ENCODE assay signal across 18 mouse cellular contexts in the genomic region with DNA sequence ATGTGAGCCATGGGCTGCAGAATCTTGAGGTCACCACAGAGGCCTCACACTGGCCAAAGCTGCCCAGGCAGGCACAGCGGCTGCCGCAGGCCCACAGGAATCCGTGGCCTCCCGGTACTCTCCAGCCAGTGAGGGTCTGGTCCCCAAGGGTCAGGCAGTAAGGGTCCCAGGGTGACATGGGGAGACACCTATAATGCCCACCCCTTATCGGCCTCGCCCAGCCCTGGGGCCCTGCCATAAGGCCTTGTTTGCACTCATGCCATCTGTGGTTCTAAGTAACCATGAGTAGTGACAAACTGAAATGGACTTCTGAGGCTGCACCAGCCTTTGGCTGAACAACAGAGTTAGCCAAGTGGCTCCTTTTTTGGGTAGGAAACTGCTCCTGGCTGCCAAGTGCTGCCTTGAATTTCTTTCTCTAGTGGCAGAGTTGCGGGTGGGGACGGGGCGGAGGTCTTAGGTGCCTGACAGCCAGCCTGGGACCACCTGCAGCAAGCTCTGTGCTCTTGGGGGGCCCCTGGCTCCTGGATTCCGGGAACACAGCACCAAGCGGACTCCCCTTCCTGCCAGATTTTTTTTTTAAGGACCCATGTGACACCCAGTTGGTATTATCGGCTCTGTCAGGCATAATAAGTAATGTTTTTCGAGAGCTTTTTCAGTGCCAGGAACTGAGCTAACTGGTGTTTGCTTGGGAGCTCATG. TPM values are rescaled to one million over a fixed set of nuclear protein-coding genes. Genes with fewer than 3 reads are reported as not detected.
A peak's percentile ranks its signal among the peaks of the same experiment; 100 is the strongest.
DNase-seq lines count a peak whose midpoint lies in the region; ATAC-seq and TF ChIP-seq lines count a peak whose summit lies in the region.
"Had no signal": no experiment of that assay in that cellular context is flagged by ENCODE, and none has a peak within 500 bp of the region (broad histone marks: within the 10 kb centered on the region; RNA-seq: fewer than 3 reads in every experiment).

No protein-coding gene starts in this region.

- no peaks in the 10 kb centered on the region for H3K27me3 ChIP-seq in kidney, embryonic 16.5 days (ENCODE audit: insufficient read depth, low read length)
- H3K27me3 ChIP-seq in E14TG2a.4 (ENCODE audit: insufficient read depth, low read length) = no peaks in the 10 kb centered on the region

- H3K9me3 ChIP-seq in kidney, embryonic 16.5 days (ENCODE audit: low read length) = no peaks in the 10 kb centered on the region
- H3K9me3 ChIP-seq in E14TG2a.4 (ENCODE audit: low read length) = no peaks in the 10 kb centered on the region
- H3K9me3 ChIP-seq: hindbrain, embryonic 10.5 days; midbrain, embryonic 10.5 days had no signal

- no peak; the same call in 1 of the 2 replicates for ATAC-seq in kidney, embryonic 16.5 days (ENCODE audit: low FRiP score, low TSS enrichment)
- ATAC-seq: liver, postnatal 0 days had no signal

- no peak overlapping the region for H3K9ac ChIP-seq in kidney, embryonic 16.5 days (replicated peaks; ENCODE audit: low read length)
- H3K9ac ChIP-seq: liver, postnatal 0 days had no signal

- no peak overlapping the region for H3K27ac ChIP-seq in kidney, embryonic 16.5 days (ENCODE audit: low read length)
- H3K27ac ChIP-seq: hindbrain, embryonic 10.5 days; midbrain, embryonic 10.5 days had no signal

- H3K4me3 ChIP-seq in kidney, embryonic 16.5 days (ENCODE audit: low read length) = no peak overlapping the region
- H3K4me3 ChIP-seq in E14TG2a.4 (replicated peaks; ENCODE audit: low read length) = peak overlapping the region; percentile 69
- H3K4me3 ChIP-seq: hindbrain, embryonic 10.5 days; midbrain, embryonic 10.5 days had no signal

- no peak for TF ChIP-seq CTCF in E14TG2a.4 (conservative IDR thresholded peaks at IDR 0.05; ENCODE audit: low read length)

- peaks cover 8% of the 10 kb centered on the region; the same call in 1 of the 2 replicates for H3K4me1 ChIP-seq in kidney, embryonic 16.5 days (ENCODE audit: insufficient read depth, low read length)
- H3K4me1 ChIP-seq in E14TG2a.4 (replicated peaks; ENCODE audit: low read depth, low read length) = peaks cover 62% of the 10 kb centered on the region

- H3K36me3 ChIP-seq in kidney, embryonic 16.5 days (ENCODE audit: insufficient read depth, low read length) = peaks cover 12% of the 10 kb centered on the region; the same call in 1 of the 2 replicates
- peaks cover 61% of the 10 kb centered on the region for H3K36me3 ChIP-seq in E14TG2a.4 (ENCODE audit: insufficient read depth, low read length)

- WGBS in kidney, embryonic 16.5 days = 84% methylated on average over 13 of the region's 13 CpGs

- DNase-seq in cerebellum, postnatal 14 days = peak; percentile 47 to 49
- DNase-seq in cerebellum, postnatal 4 days (ENCODE audit: low spot score in 2 of 2) = no peak
- peak; percentile 48 for DNase-seq in kidney, adult 9 months
- peak; percentile 59 for DNase-seq in layer of hippocampus, adult 9-11 months
- DNase-seq in spleen, postnatal 14 days (ENCODE audit: low spot score in 2 of 2) = no peak
- DNase-seq: B cell, adult 2 months; kidney, adult 18-20 months; kidney, postnatal 4 days; liver; liver, postnatal 0 days; right cerebral cortex, postnatal 14 days; thymus, adult 2 months had no signal

- no peak overlapping the region for H3K4me2 ChIP-seq in kidney, embryonic 16.5 days (replicated peaks; ENCODE audit: low read depth, low read length)

RNA-seq across cellular contexts. Expression of gene Hs1bp3, which starts 12.2 kb away (rescaled TPM):
- polyA plus RNA-seq in kidney, embryonic 16.5 days (2015; fragmentation: Nextera tagmentation; extraction: Ambion mirVana) = 20.0 and 20.8 TPM in 2 replicates

RNA-seq across cellular contexts. Expression of gene Gdf7, which starts 23.6 kb away (rescaled TPM):
- polyA plus RNA-seq in kidney, embryonic 16.5 days (2015; fragmentation: Nextera tagmentation; extraction: Ambion mirVana) = 1.0 and 1.1 TPM in 2 replicates
- polyA plus RNA-seq: heart, embryonic 14.5 days; liver, postnatal 0 days; urinary bladder, adult 2 months had no signal

Comparison
In these comparisons a context has a peak if more than half of its experiments do, and no peak if none do; other contexts are left out.
1. DNase-seq: peak in cerebellum, postnatal 14 days (2 of 2), kidney, adult 9 months (single experiment) and layer of hippocampus, adult 9-11 months (single experiment); none in cerebellum, postnatal 4 days (0 of 2) and spleen, postnatal 14 days (0 of 2).